Mouse (Mus musculus) cortical plate, adult 2 months (tissue): ENCODE measurements at regions not wholly inside any gene's neighbourhood (a gene's known extent, or its start where the extent isn't known, plus 50 kb on each side); places are given as distances from the start of the nearest gene placed in this dataset.

Experiments used
- CTCF ChIP-seq: fragments of 200-500 bp; IDR thresholded peaks from 2 replicates; pipeline ENCODE4 v1.5.1; 2011; ENCODE audit warnings: mild to moderate bottlenecking, control low read depth, low read length; ENCODE audit not compliant: insufficient read depth; ENCODE audit errors: extremely low read depth
- POLR2A ChIP-seq: fragments of 200-500 bp; IDR thresholded peaks from 2 replicates; pipeline ENCODE4 v1.6.1; 2011; ENCODE audit warnings: mild to moderate bottlenecking, low read length, control low read depth; ENCODE audit not compliant: insufficient read depth; ENCODE audit errors: extremely low read depth

- TF ChIP-seq POLR2A (no peak), CTCF (no peak)
These were observed 236.4 kb downstream of the Brinp2 start for GRCm38 (mm10) chr1:158119708-158120107.
